Mouse (Mus musculus) C2C12 (cell line): ENCODE results near the gene Cldn10. TPM values are rescaled to one million over a fixed set of nuclear protein-coding genes. Genes with fewer than 3 reads are reported as not detected.

ENCODE experiments used
- H3K27me3 ChIP-seq: one replicate; pipeline ENCODE4 v1.6.1; 2011; ENCODE audit not compliant: control insufficient read depth, insufficient read depth, insufficient read length
- H3K36me3 ChIP-seq: one replicate; pipeline ENCODE4 v1.6.1; 2011; ENCODE audit not compliant: control insufficient read depth, insufficient read depth
- H3K4me3 ChIP-seq: one replicate; pipeline ENCODE4 v1.5.1; 2011; ENCODE audit warnings: mild to moderate bottlenecking, control low read depth; ENCODE audit not compliant: poor library complexity, insufficient read depth, severe bottlenecking
- H3K79me2 ChIP-seq: one replicate; pipeline ENCODE4 v1.6.1; 2011; ENCODE audit not compliant: control insufficient read depth, insufficient read depth
- H3K79me3 ChIP-seq: one replicate; pipeline ENCODE4 v1.6.1; 2011; ENCODE audit warnings: low read depth, control low read depth
- H3ac ChIP-seq: one replicate; pipeline ENCODE3; 2011; ENCODE audit warnings: low read depth; ENCODE audit not compliant: control insufficient read depth, insufficient read length
- CEBPB ChIP-seq: IDR thresholded peaks from one replicate; pipeline ENCODE4 v1.6.1; 2011; ENCODE audit warnings: low read depth, mild to moderate bottlenecking, control low read depth, moderate library complexity
- CTCF ChIP-seq: IDR thresholded peaks from one replicate; pipeline ENCODE4 v1.5.1; 2011; ENCODE audit not compliant: control insufficient read depth, insufficient read depth, insufficient read length
- FOSL1 ChIP-seq: IDR thresholded peaks from one replicate; pipeline ENCODE4 v1.8.0; 2011; ENCODE audit warnings: mild to moderate bottlenecking, low read length; ENCODE audit not compliant: poor library complexity, insufficient read depth, severe bottlenecking
- MAX ChIP-seq: IDR thresholded peaks from one replicate; pipeline ENCODE4 v1.6.1; 2011; ENCODE audit warnings: mild to moderate bottlenecking, control low read depth
- MYOD1 ChIP-seq: IDR thresholded peaks from one replicate; pipeline ENCODE4 v1.6.1; 2011; ENCODE audit warnings: low read depth; ENCODE audit not compliant: control insufficient read depth, insufficient read length
- MYOG ChIP-seq: IDR thresholded peaks from one replicate; pipeline ENCODE4 v1.6.1; 2011; ENCODE audit not compliant: control insufficient read depth, insufficient read length; ENCODE audit errors: extremely low read depth
- USF1 ChIP-seq: IDR thresholded peaks from one replicate; pipeline ENCODE4 v1.6.1; 2011; ENCODE audit warnings: low read depth, mild to moderate bottlenecking, control low read depth, moderate library complexity
- polyA plus RNA-seq: library from polyadenylated mRNA; unstranded; fragments of >200 nt; fragmentation: generic; extraction: Trizol; gene quantifications from one replicate; pipeline ENCODE4 v1.2.1, GENCODE M21; 2012; ENCODE audit warnings: missing spikeins

The Cldn10 gene
- polyA plus RNA-seq, 1 experiment: not detected

- Histone ChIP-seq H3K27me3 (no peaks in the 10 kb centered on the region), H3K79me2 (no peaks in the 10 kb centered on the region), H3K79me3 (no peaks in the 10 kb centered on the region), H3K4me3 (no peak overlapping the region), H3ac (no peak overlapping the region), H3K36me3 (peaks cover 19% of the 10 kb centered on the region)
- no peak for TF ChIP-seq MYOD1
These were observed 90.7 kb downstream of the Cldn10 start for GRCm38 (mm10) chr14:118878346-118878910.

- Histone ChIP-seq H3K4me3 (no peak overlapping the region), H3K36me3 (peaks cover 19% of the 10 kb centered on the region), H3K79me2 (no peaks in the 10 kb centered on the region), H3ac (no peak overlapping the region), H3K79me3 (no peaks in the 10 kb centered on the region), H3K27me3 (no peaks in the 10 kb centered on the region)
- TF ChIP-seq MYOD1: no peak
- no peak for TF ChIP-seq MYOG
- TF ChIP-seq MAX: no peak
- TF ChIP-seq CEBPB: no peak
- no peak for TF ChIP-seq USF1
- no peak for TF ChIP-seq CTCF
- no peak for TF ChIP-seq FOSL1
These were observed 93.0 kb downstream of the Cldn10 start for GRCm38 (mm10) chr14:118880696-118881095.

DNA sequence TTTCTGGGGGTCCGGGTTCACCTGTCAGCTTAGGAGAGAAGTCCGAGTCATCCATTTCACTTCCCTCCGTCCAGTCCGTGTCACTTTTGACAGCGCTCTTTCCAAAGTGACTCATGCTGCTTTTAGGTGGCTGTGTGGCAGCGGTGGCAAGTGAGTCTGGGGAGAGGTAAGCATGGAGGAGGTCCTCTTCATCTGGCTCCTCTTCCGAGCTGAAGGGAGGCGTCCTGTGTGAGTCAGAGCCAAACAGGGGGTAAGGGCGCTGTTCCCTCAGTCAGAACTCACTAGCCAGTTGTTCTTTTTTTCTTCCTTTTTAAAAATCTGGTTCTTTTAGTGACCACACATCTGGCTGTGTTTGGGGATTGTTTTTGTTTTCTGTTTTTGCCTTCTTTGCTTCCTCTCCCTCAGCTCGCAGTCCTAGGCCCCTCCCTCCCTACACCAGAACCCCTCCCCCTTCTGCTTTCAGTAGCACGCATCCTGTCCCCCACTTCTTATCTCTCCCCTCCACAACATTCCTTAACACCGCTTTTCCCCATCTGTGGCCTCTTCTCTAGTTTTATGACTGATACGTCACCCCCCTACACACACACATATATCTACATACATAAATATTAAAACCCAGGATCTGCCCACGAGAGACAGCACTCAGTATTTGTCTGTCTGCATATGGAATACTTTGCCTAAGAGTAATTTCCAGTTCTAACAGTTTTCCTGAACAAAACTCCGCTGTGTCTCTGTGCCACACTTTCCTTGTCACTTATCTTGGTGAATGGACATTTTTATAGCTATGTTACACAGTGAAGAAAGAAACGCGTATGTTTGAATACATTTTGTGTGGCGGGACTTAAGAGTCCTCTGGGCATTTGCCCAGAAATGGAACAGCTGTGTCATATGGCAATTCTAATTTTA is 95.9 kb downstream of the Cldn10 start:
- TF ChIP-seq CEBPB (no peak), USF1 (no peak), FOSL1 (no peak), MAX (no peak), CTCF (no peak), MYOG (no peak), MYOD1 (no peak)
- Histone ChIP-seq H3K79me2 (no peaks in the 10 kb centered on the region), H3ac (no peak overlapping the region), H3K79me3 (no peaks in the 10 kb centered on the region), H3K27me3 (no peaks in the 10 kb centered on the region), H3K36me3 (peaks cover 18% of the 10 kb centered on the region), H3K4me3 (no peak overlapping the region)

DNA sequence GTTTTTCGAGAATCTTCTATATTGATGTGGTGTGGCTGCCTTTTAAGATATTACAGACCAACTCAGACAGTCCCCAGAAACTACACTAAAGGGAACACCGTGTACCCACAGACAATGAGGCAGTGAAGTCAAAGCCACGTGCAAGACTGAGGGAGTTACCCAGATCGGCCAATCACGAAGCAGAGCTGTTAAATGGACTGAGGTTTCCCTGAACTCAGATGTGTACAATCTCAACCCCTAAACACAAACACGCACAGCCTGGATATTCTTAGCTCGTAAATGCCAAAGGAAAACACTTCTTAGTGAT is 96.5 kb downstream of the Cldn10 start:
- TF ChIP-seq CEBPB (no peak), FOSL1 (no peak), MYOG (no peak), MYOD1 (no peak), USF1 (no peak), MAX (no peak), CTCF (no peak)
- H3K4me3 ChIP-seq: no peak overlapping the region
- no peaks in the 10 kb centered on the region for H3K79me2 ChIP-seq
- H3ac ChIP-seq: no peak overlapping the region
- H3K27me3 ChIP-seq: no peaks in the 10 kb centered on the region
- peaks cover 17% of the 10 kb centered on the region for H3K36me3 ChIP-seq
- no peaks in the 10 kb centered on the region for H3K79me3 ChIP-seq

DNA sequence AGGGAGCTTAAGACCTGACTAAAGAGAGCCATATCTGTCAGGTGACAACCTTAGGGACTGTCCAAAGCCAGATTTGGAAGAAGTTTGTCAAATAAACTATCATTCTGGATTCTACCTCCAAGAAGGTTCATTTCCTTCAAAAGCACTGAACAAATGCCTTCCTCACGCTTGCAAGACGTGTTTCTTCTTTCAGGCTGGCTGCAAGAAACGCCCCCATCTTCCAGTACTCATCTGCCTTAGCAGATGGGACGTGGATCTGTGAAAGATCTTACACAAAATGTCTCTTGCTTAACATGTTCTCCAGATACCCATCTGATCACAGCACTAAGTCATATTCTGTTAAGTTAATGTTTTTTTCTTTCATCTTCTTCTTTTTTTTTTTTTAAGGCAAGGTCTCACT is 102.4 kb downstream of the Cldn10 start:
- Histone ChIP-seq H3K4me3 (no peak overlapping the region), H3ac (no peak overlapping the region), H3K79me2 (no peaks in the 10 kb centered on the region), H3K79me3 (no peaks in the 10 kb centered on the region), H3K36me3 (peaks cover 3% of the 10 kb centered on the region), H3K27me3 (no peaks in the 10 kb centered on the region)
- no peak for TF ChIP-seq MYOD1
- no peak for TF ChIP-seq CTCF
- no peak for TF ChIP-seq USF1
- TF ChIP-seq MYOG: no peak

GRCm38 (mm10) chr14:118895228-118895627 is 107.5 kb downstream of the Cldn10 start:
- Histone ChIP-seq H3K79me2 (no peaks in the 10 kb centered on the region), H3K27me3 (no peaks in the 10 kb centered on the region), H3K4me3 (no peak overlapping the region), H3ac (no peak overlapping the region), H3K79me3 (no peaks in the 10 kb centered on the region), H3K36me3 (no peaks in the 10 kb centered on the region)
- no peak for TF ChIP-seq CTCF
- TF ChIP-seq MYOD1: no peak
- no peak for TF ChIP-seq MAX
- TF ChIP-seq MYOG: no peak
- no peak for TF ChIP-seq CEBPB
- no peak for TF ChIP-seq FOSL1
- TF ChIP-seq USF1: no peak
